Mouse (Mus musculus) hindbrain, embryonic 13.5 days (tissue): ENCODE measurements at regions not wholly inside any gene's neighbourhood (a gene's known extent, or its start where the extent isn't known, plus 50 kb on each side); places are given as distances from the start of the nearest gene placed in this dataset.

Source experiments
- ATAC-seq: fragments of 200-750 bp; cut with Nextera tagmentation; 2 replicates; pipeline ENCODE4 v1.8.0; 2017; ENCODE audit warnings: moderate TSS enrichment; ENCODE audit not compliant: low FRiP score
- H3K27ac ChIP-seq: fragments of 300-500 bp; sonication (generic); 2 replicates; pipeline ENCODE4 v1.5.1; 2015; ENCODE audit warnings: inconsistent platforms, mild to moderate bottlenecking, moderate library complexity
- H3K27me3 ChIP-seq: fragments of 300-500 bp; sonication (generic); 2 replicates; pipeline ENCODE4 v1.6.1; 2015; ENCODE audit warnings: mild to moderate bottlenecking, inconsistent platforms
- H3K36me3 ChIP-seq: fragments of 300-500 bp; sonication (generic); 2 replicates; pipeline ENCODE4 v1.6.1; 2015; ENCODE audit warnings: mild to moderate bottlenecking, inconsistent platforms
- H3K4me1 ChIP-seq: fragments of 300-500 bp; sonication (generic); replicated peaks from 2 replicates; pipeline ENCODE4 v1.6.1; 2015; ENCODE audit warnings: inconsistent platforms
- H3K4me2 ChIP-seq: fragments of 300-500 bp; sonication (generic); 2 replicates; pipeline ENCODE4 v1.6.1; 2015; ENCODE audit warnings: inconsistent platforms, mild to moderate bottlenecking, moderate library complexity
- H3K4me3 ChIP-seq: fragments of 300-500 bp; sonication (generic); 2 replicates; pipeline ENCODE4 v1.5.1; 2015; ENCODE audit warnings: mild to moderate bottlenecking, inconsistent platforms
- H3K9ac ChIP-seq: fragments of 300-500 bp; sonication (generic); 2 replicates; pipeline ENCODE4 v1.6.1; 2015; ENCODE audit warnings: mild to moderate bottlenecking, inconsistent platforms
- H3K9me3 ChIP-seq: fragments of 300-500 bp; sonication (generic); 2 replicates; pipeline ENCODE4 v1.6.1; 2016; ENCODE audit warnings: inconsistent platforms
- WGBS: fragments of 180-500 bp; shearing (Covaris S2); methylation state at CpG from one replicate; pipeline ENCODE4 v1.1.7; 2015; 5-methylcytosine and 5-hydroxymethylcytosine counted together

GRCm38 (mm10) chr8:88934708-88935107, 109.3 kb downstream of the Sall1 start:
- Histone ChIP-seq H3K27me3 (no peaks in the 10 kb centered on the region), H3K4me3 (no peak overlapping the region), H3K27ac (no peak overlapping the region), H3K4me2 (no peak overlapping the region), H3K9me3 (no peaks in the 10 kb centered on the region), H3K9ac (no peak overlapping the region), H3K4me1 (peaks cover 15% of the 10 kb centered on the region), H3K36me3 (no peaks in the 10 kb centered on the region)
- WGBS, result 94% methylated on average over 5 of the region's 5 CpGs
- no peak for ATAC-seq

DNA sequence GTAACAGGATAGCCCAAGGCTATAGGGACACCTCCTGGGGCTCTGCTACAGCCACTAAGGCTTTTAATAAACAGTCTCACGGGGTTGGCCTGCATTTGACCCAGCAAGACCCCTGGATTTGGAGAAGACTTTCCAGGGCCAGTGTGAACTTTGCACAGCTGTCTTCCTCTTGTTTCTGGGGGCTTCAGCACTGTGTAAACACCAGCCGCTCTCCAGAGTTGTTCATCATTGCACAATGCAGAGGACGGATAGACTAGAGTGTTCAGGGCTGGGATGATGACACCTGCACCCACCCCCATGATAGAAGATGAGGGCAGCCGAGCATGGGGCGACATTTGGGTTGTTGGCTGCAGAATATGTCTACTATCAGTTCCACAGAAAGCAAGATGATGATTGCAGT, 112.9 kb downstream of the Sall1 start:
- Histone ChIP-seq H3K4me3 (no peak overlapping the region), H3K4me1 (peaks cover 10% of the 10 kb centered on the region; the same call in 1 of the 2 replicates), H3K36me3 (no peaks in the 10 kb centered on the region), H3K9ac (no peak overlapping the region), H3K9me3 (no peaks in the 10 kb centered on the region), H3K27ac (no peak overlapping the region), H3K4me2 (no peak overlapping the region), H3K27me3 (no peaks in the 10 kb centered on the region)
- no peak for ATAC-seq
- 70% methylated on average over 5 of the region's 5 CpGs for WGBS

DNA sequence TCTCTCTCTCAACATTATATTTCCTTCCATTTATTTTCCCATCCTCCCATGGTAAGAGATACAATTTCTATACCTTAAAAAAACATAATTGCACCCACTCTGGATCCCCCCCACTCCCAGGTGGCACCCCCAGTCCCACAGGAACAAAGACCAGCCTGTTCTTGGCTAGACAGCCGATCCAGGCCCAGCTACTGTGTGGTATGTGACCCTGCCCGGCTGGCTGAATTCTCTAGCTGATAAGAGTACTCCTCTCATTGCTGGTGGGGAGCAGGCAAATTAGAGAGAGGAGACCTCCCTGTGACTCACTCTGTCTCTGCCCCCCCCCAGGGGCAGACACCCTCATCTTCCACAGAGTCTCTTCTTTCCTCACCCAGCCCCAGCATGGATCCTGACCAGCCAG, 113.6 kb downstream of the Sall1 start:
- no peak for ATAC-seq
- Histone ChIP-seq H3K4me1 (peaks cover 7% of the 10 kb centered on the region; the same call in 1 of the 2 replicates), H3K9ac (no peak overlapping the region), H3K27ac (no peak overlapping the region), H3K27me3 (no peaks in the 10 kb centered on the region), H3K4me3 (no peak overlapping the region), H3K9me3 (no peaks in the 10 kb centered on the region), H3K4me2 (no peak overlapping the region), H3K36me3 (no peaks in the 10 kb centered on the region)
- 60% methylated on average over 2 of the region's 2 CpGs for WGBS

DNA sequence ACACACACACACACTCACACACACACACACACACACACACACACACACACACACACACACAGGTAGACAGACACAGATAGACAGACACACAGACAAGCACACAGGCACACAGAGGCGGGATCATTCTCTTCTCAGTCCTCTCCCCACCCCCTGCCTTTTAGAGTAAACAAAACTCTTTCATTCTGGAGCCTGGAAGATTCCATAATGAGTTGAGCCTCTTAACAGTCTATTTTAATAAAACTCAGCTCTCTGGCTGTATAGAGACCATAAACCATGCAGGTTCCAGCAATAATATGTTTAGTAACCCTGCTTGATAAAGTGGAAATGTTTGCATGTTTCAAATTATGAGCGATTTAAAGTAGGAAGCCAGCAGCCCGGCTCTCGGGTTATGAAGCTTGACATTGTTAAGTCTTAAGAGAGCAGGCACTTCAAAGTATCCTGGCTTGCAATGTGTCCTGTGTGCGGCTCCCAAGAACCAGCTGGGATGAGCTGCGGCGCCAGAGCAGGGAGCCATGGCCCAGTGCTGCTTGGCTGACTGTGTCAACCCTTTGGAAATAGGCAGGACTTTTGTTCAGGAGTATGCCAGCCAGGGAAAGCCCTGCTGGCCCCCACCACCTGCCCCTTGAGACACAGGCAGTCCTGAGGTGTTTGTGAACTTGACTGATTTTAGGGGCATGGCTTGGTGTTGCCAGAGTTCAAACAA, 115.1 kb downstream of the Sall1 start:
- Histone ChIP-seq H3K4me3 (no peak overlapping the region), H3K27ac (0 out of 2 replicates have a peak overlapping the region, but pooled peaks have one; percentile 52), H3K27me3 (no peaks in the 10 kb centered on the region), H3K36me3 (no peaks in the 10 kb centered on the region), H3K9ac (no peak overlapping the region), H3K4me2 (no peak overlapping the region), H3K9me3 (no peaks in the 10 kb centered on the region), H3K4me1 (peaks cover 7% of the 10 kb centered on the region; the same call in 1 of the 2 replicates)
- WGBS, result 61% methylated on average over 7 of the region's 7 CpGs
- no peak for ATAC-seq

- no peaks in the 10 kb centered on the region; the same call in 1 of the 2 replicates for H3K4me1 ChIP-seq
- H3K4me3 ChIP-seq, result no peak overlapping the region
- H3K9me3 ChIP-seq, result no peaks in the 10 kb centered on the region
- H3K27ac ChIP-seq, result no peak overlapping the region
- H3K9ac ChIP-seq, result no peak overlapping the region
- no peak overlapping the region for H3K4me2 ChIP-seq
- H3K27me3 ChIP-seq, result 0 out of 2 replicates have a peak, but pooled peaks cover 6% of the 10 kb centered on the region
- WGBS, result 59% methylated on average over 7 of the region's 7 CpGs
- no peak for ATAC-seq
- no peaks in the 10 kb centered on the region for H3K36me3 ChIP-seq
Observed at GRCm38 (mm10) chr8:88922840-88923239, 121.1 kb downstream of the Sall1 start.

GRCm38 (mm10) chr8:88921967-88922366, 122.0 kb downstream of the Sall1 start:
- H3K4me1 ChIP-seq, result no peaks in the 10 kb centered on the region; the same call in 1 of the 2 replicates
- H3K9me3 ChIP-seq, result no peaks in the 10 kb centered on the region
- no peak for ATAC-seq
- H3K27me3 ChIP-seq, result 0 out of 2 replicates have a peak, but pooled peaks cover 6% of the 10 kb centered on the region
- H3K9ac ChIP-seq, result no peak overlapping the region
- 88% methylated on average over 4 of the region's 4 CpGs for WGBS
- no peak overlapping the region for H3K4me2 ChIP-seq
- no peak overlapping the region for H3K27ac ChIP-seq
- H3K36me3 ChIP-seq, result no peaks in the 10 kb centered on the region
- no peak overlapping the region for H3K4me3 ChIP-seq

DNA sequence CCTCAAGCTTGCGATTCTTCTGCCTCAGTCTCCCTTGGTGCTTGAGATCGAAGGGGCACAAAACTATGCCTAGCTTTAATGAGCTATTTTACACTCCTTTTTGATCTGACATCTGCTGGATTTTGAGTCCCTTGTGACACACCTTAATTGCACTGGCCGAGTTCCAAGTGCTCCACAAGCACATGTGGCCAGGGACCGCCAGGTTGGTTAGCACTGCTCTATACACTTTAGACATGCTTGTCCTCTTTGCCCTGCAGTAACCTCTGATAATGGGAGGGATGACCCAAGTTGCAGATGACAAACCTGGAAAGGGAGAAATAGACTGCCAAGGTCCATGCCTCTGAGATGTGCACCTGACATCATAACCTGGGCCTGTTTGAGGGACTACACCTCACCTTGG, 124.7 kb downstream of the Sall1 start:
- no peaks in the 10 kb centered on the region for H3K9me3 ChIP-seq
- H3K9ac ChIP-seq, result no peak overlapping the region
- H3K36me3 ChIP-seq, result no peaks in the 10 kb centered on the region
- H3K4me3 ChIP-seq, result no peak overlapping the region
- no peak overlapping the region for H3K27ac ChIP-seq
- H3K4me2 ChIP-seq, result no peak overlapping the region
- H3K4me1 ChIP-seq, result no peaks in the 10 kb centered on the region; the same call in none of the 2 replicates
- ATAC-seq, result no peak
- 67% methylated on average over 4 of the region's 4 CpGs for WGBS
- peaks cover 14% of the 10 kb centered on the region; the same call in 1 of the 2 replicates for H3K27me3 ChIP-seq

GRCm38 (mm10) chr8:88916064-88916463, 127.9 kb downstream of the Sall1 start:
- no peak overlapping the region for H3K4me2 ChIP-seq
- H3K27ac ChIP-seq, result no peak overlapping the region
- peaks cover 7% of the 10 kb centered on the region; the same call in 1 of the 2 replicates for H3K27me3 ChIP-seq
- H3K9ac ChIP-seq, result no peak overlapping the region
- no peaks in the 10 kb centered on the region for H3K36me3 ChIP-seq
- 89% methylated on average over 4 of the region's 4 CpGs for WGBS
- H3K4me1 ChIP-seq, result no peaks in the 10 kb centered on the region; the same call in none of the 2 replicates
- no peak overlapping the region for H3K4me3 ChIP-seq
- no peaks in the 10 kb centered on the region for H3K9me3 ChIP-seq
- ATAC-seq, result no peak

DNA sequence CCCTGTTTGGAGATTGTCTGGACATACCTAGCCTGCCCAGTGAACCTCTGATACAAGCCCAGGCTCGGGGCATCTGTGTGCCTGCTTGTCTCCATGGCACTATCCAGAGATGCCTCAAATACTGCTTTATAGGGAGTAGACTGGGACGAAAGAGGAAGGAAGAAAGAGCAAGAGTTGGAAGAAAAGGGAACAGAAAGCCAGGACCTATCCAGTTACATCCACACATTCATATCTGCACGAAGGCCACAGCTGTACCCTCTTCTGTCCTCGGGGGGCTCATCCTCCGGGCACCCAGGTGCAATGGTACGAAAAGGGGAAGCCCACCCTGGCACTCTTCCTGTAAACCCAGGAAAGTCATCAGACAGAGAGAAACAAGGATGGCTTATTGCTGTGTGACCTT, 129.3 kb downstream of the Sall1 start:
- Histone ChIP-seq H3K4me3 (no peak overlapping the region), H3K9ac (no peak overlapping the region), H3K9me3 (no peaks in the 10 kb centered on the region), H3K27me3 (peaks cover 9% of the 10 kb centered on the region; the same call in 1 of the 2 replicates), H3K4me2 (no peak overlapping the region), H3K36me3 (no peaks in the 10 kb centered on the region), H3K27ac (no peak overlapping the region), H3K4me1 (no peaks in the 10 kb centered on the region; the same call in none of the 2 replicates)
- ATAC-seq, result no peak
- 86% methylated on average over 6 of the region's 6 CpGs for WGBS

- Histone ChIP-seq H3K9ac (0 out of 2 replicates have a peak overlapping the region, but pooled peaks have one; percentile 13), H3K9me3 (no peaks in the 10 kb centered on the region), H3K27ac (no peak overlapping the region), H3K4me3 (no peak overlapping the region), H3K36me3 (no peaks in the 10 kb centered on the region), H3K4me2 (no peak overlapping the region), H3K27me3 (peaks cover 9% of the 10 kb centered on the region; the same call in 1 of the 2 replicates), H3K4me1 (no peaks in the 10 kb centered on the region; the same call in none of the 2 replicates)
- ATAC-seq, result no peak
- 78% methylated on average over 6 of the region's 6 CpGs for WGBS
Observed at GRCm38 (mm10) chr8:88914190-88914589, 129.8 kb downstream of the Sall1 start.

DNA sequence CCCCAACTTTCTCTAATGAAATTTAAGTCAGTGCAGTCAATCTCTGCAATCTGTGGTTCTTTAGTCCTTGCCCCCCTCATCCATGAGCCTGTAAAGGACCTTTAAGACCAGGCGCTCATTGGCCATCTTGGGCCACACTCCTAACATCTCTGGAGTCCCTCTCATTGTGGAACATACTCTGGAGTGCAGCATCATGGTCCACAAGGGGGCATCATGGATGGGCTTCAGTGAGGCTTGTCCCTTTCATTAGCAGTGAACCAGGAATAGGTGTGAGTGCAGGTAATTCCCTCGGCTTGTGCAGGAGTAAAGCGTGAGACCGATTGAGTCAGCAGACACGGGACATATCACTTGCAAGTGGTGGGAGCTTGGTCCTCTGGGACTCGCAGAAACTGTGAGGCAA, 137.7 kb downstream of the Sall1 start:
- 87% methylated on average over 6 of the region's 6 CpGs for WGBS
- peaks cover 7% of the 10 kb centered on the region; the same call in 1 of the 2 replicates for H3K27me3 ChIP-seq
- H3K36me3 ChIP-seq, result no peaks in the 10 kb centered on the region
- H3K27ac ChIP-seq, result no peak overlapping the region
- H3K9ac ChIP-seq, result no peak overlapping the region
- no peaks in the 10 kb centered on the region for H3K9me3 ChIP-seq
- H3K4me3 ChIP-seq, result no peak overlapping the region
- no peak overlapping the region for H3K4me2 ChIP-seq
- no peak for ATAC-seq
- peaks cover 14% of the 10 kb centered on the region for H3K4me1 ChIP-seq

DNA sequence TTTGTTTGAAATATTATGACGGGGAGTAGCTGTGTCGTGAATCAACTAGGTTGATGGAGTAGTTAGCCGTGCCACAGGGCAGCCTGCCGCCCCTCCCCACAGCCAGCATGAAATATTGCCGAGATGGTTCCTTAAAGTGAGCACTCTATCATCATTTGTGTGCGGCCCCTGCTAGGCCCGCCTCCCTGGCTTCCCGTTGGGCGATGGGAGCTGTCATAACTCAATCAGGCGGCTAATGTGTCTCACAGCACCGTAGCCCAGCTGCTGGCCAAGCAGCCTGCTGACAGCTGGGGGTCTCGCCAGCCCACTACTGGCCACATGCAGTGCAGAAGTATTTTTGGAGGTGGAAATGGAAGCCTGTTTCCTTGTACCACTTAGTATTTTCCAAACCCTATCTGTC, 140.9 kb downstream of the Sall1 start:
- ATAC-seq, result peak; percentile 46; the same call in 1 of the 2 replicates

More for the DNA sequence above, 140.9 kb downstream of the Sall1 start:
- WGBS, result 40% methylated on average over 12 of the region's 12 CpGs
- H3K4me3 ChIP-seq, result no peak overlapping the region
- H3K27me3 ChIP-seq, result peaks cover 7% of the 10 kb centered on the region; the same call in 1 of the 2 replicates
- 0 out of 2 replicates have a peak overlapping the region, but pooled peaks have one; percentile 1 for H3K4me2 ChIP-seq
- no peak overlapping the region for H3K27ac ChIP-seq
- no peak overlapping the region for H3K9ac ChIP-seq
- H3K36me3 ChIP-seq, result no peaks in the 10 kb centered on the region
- H3K4me1 ChIP-seq, result peaks cover 14% of the 10 kb centered on the region
- no peaks in the 10 kb centered on the region for H3K9me3 ChIP-seq
